Mouse (Mus musculus) lung, embryonic 15.5 days (tissue): ENCODE results near the gene Smdt1. TPM values are rescaled to one million over a fixed set of nuclear protein-coding genes. Genes with fewer than 3 reads are reported as not detected.

ENCODE experiments used
- ATAC-seq: fragments of 200-750 bp; cut with Nextera tagmentation; 2 replicates; pipeline ENCODE4 v1.8.0; 2017; ENCODE audit warnings: moderate number of reproducible peaks, borderline replicate concordance; ENCODE audit not compliant: low FRiP score, low TSS enrichment; ENCODE audit errors: extremely low read depth
- H3K27ac ChIP-seq: fragments of 300-500 bp; sonication (generic); 2 replicates; pipeline ENCODE4 v1.5.1; 2015; ENCODE audit warnings: moderate library complexity, mild to moderate bottlenecking, inconsistent platforms
- H3K27me3 ChIP-seq: fragments of 300-500 bp; sonication (generic); 2 replicates; pipeline ENCODE4 v1.6.1; 2015; ENCODE audit warnings: inconsistent platforms
- H3K36me3 ChIP-seq: fragments of 300-500 bp; sonication (generic); 2 replicates; pipeline ENCODE4 v1.6.1; 2015; ENCODE audit warnings: inconsistent platforms
- H3K4me1 ChIP-seq: fragments of 300-500 bp; sonication (generic); 2 replicates; pipeline ENCODE4 v1.6.1; 2015; ENCODE audit warnings: inconsistent platforms
- H3K4me2 ChIP-seq: fragments of 300-500 bp; sonication (generic); 2 replicates; pipeline ENCODE4 v1.6.1; 2015; ENCODE audit warnings: inconsistent platforms, mild to moderate bottlenecking, moderate library complexity
- H3K4me3 ChIP-seq: fragments of 300-500 bp; sonication (generic); 2 replicates; pipeline ENCODE4 v1.5.1; 2015; ENCODE audit warnings: mild to moderate bottlenecking, inconsistent platforms
- H3K9ac ChIP-seq: fragments of 300-500 bp; sonication (generic); 2 replicates; pipeline ENCODE4 v1.6.1; 2015; ENCODE audit warnings: inconsistent platforms
- H3K9me3 ChIP-seq: fragments of 300-500 bp; sonication (generic); 2 replicates; pipeline ENCODE4 v1.6.1; 2016; ENCODE audit warnings: inconsistent platforms
- WGBS: fragments of 180-500 bp; shearing (Covaris S2); methylation state at CpG from one replicate; pipeline ENCODE4 v1.1.7; 2015; 5-methylcytosine and 5-hydroxymethylcytosine counted together
- polyA plus RNA-seq: library from polyadenylated mRNA; unstranded; fragments of >200 nt; fragmentation: Nextera tagmentation; extraction: Ambion mirVana; gene quantifications from 2 replicates; pipeline ENCODE4 v1.2.1, GENCODE M21; 2015

Gene Smdt1
- polyA plus RNA-seq, 1 experiment from 2014 or later = 235 TPM

DNA sequence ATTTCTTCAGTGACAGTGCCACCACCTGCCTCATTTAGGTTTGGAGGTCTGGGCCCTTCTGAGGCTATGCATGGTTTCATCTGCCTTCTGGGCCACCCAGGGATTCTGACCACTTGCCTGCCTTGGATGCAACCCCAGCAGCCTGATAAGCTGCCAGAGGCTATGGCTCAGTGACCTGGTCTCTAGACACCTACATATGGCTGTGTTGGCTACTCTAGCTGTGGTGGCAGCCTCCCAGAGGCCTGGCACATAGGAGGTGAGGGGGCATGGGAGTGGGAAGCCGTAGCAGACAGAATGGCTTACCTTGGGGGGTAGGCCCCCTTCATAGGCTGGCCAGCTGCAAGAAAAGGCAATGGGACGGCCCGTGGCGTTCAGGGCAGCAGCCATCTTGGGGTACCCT lies 3.6 kb upstream of the Smdt1 start:
- Histone ChIP-seq H3K4me2 (no peak overlapping the region), H3K27ac (no peak overlapping the region), H3K4me3 (no peak overlapping the region), H3K4me1 (peaks cover 11% of the 10 kb centered on the region), H3K36me3 (peaks cover 20% of the 10 kb centered on the region; the same call in 1 of the 2 replicates), H3K27me3 (no peaks in the 10 kb centered on the region), H3K9me3 (no peaks in the 10 kb centered on the region), H3K9ac (no peak overlapping the region)
- 84% methylated on average over 4 of the region's 4 CpGs for WGBS
- no peak for ATAC-seq

DNA sequence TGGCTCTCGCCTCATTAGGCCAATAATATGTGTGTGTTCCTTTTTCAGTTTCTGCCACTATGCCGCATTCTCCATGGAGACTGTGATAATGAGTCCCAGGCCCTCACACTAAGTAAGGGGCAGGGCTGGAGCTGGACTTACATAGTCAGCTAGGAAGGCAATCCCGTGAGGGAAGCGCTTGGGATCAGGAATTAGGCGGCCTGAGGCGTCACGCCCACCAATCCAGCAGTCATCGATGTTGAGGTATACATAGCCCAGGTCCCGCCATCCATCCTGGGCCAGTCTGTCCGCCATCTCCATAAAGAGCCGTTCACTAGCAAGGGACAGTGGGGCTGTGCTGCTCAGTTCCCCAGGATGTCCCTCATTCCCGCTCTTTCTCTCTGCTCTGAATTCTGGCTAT lies 2.1 kb upstream of the Smdt1 start:
- no peak for ATAC-seq
- no peak overlapping the region for H3K4me2 ChIP-seq
- no peaks in the 10 kb centered on the region for H3K27me3 ChIP-seq
- H3K9ac ChIP-seq = no peak overlapping the region
- H3K9me3 ChIP-seq = no peaks in the 10 kb centered on the region
- peaks cover 18% of the 10 kb centered on the region; the same call in 1 of the 2 replicates for H3K36me3 ChIP-seq
- no peak overlapping the region for H3K4me3 ChIP-seq
- peaks cover 20% of the 10 kb centered on the region for H3K4me1 ChIP-seq
- no peak overlapping the region for H3K27ac ChIP-seq
- 91% methylated on average over 12 of the region's 12 CpGs for WGBS

- no peaks in the 10 kb centered on the region for H3K9me3 ChIP-seq
- H3K9ac ChIP-seq = peak overlapping the region; percentile 56
- H3K27me3 ChIP-seq = no peaks in the 10 kb centered on the region
- 8% methylated on average over 4 of the region's 4 CpGs for WGBS
- peaks cover 26% of the 10 kb centered on the region for H3K4me1 ChIP-seq
- 0 out of 2 replicates have a peak, but pooled peaks have one; percentile 1 for ATAC-seq
- peak overlapping the region; percentile 71 for H3K4me2 ChIP-seq
- peak overlapping the region; percentile 57 for H3K4me3 ChIP-seq
- peaks cover 16% of the 10 kb centered on the region; the same call in 1 of the 2 replicates for H3K36me3 ChIP-seq
- H3K27ac ChIP-seq = 0 out of 2 replicates have a peak overlapping the region, but pooled peaks have one; percentile 25
Observed at GRCm38 (mm10) chr15:82337875-82338274, 884 bp upstream of the Smdt1 start.

- no peaks in the 10 kb centered on the region for H3K27me3 ChIP-seq
- peak overlapping the region; percentile 57 for H3K4me3 ChIP-seq
- no peak for ATAC-seq
- peaks cover 16% of the 10 kb centered on the region; the same call in 1 of the 2 replicates for H3K36me3 ChIP-seq
- no peak overlapping the region for H3K27ac ChIP-seq
- WGBS = 49% methylated on average over 10 of the region's 10 CpGs
- H3K9ac ChIP-seq = peak overlapping the region; percentile 35
- no peaks in the 10 kb centered on the region for H3K9me3 ChIP-seq
- peak overlapping the region; percentile 71 for H3K4me2 ChIP-seq
- peaks cover 26% of the 10 kb centered on the region for H3K4me1 ChIP-seq
Observed at GRCm38 (mm10) chr15:82339150-82339549, 391 bp downstream of the Smdt1 start.

GRCm38 (mm10) chr15:82339634-82340254 lies 985 bp downstream of the Smdt1 start:
- WGBS = 55% methylated on average over 8 of the region's 8 CpGs
- peaks cover 26% of the 10 kb centered on the region for H3K4me1 ChIP-seq
- H3K4me3 ChIP-seq = no peak overlapping the region
- H3K9me3 ChIP-seq = no peaks in the 10 kb centered on the region
- ATAC-seq = no peak
- H3K27me3 ChIP-seq = no peaks in the 10 kb centered on the region
- no peak overlapping the region for H3K27ac ChIP-seq
- 0 out of 2 replicates have a peak overlapping the region, but pooled peaks have one; percentile 2 for H3K4me2 ChIP-seq
- no peak overlapping the region for H3K9ac ChIP-seq
- peaks cover 16% of the 10 kb centered on the region; the same call in 1 of the 2 replicates for H3K36me3 ChIP-seq

GRCm38 (mm10) chr15:82340414-82341035 lies 1.8 kb downstream of the Smdt1 start:
- Histone ChIP-seq H3K27ac (peak overlapping the region; percentile 78), H3K36me3 (peaks cover 8% of the 10 kb centered on the region; the same call in 1 of the 2 replicates), H3K27me3 (no peaks in the 10 kb centered on the region), H3K9me3 (no peaks in the 10 kb centered on the region), H3K4me1 (peaks cover 26% of the 10 kb centered on the region), H3K4me3 (peak overlapping the region; percentile 56), H3K9ac (peak overlapping the region; percentile 70), H3K4me2 (peak overlapping the region; percentile 78)
- no peak for ATAC-seq
- 27% methylated on average over 21 of the region's 21 CpGs for WGBS

DNA sequence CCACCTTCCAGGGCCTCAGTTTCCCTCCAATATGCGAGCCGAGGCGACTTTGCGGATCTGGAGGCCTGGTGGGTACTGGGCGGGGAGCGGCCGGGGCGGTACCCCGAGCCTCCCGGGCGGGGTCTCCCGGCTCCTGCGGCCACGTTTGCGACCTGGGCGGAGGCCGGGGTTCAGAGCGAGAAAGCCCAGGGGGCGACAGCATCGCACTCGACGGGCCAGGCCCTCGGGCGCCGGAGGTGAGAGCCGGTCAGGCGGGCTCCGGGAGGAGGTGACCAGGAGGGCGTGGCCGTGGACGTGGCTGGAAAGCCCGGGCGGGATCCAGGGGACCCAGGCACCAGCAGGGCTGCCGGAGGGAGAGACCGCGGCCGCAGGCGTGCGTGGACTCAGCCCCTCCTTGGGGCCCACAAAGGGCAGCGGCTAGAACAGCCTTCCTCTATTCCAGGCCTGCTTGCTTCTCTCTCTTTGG lies 2.3 kb downstream of the Smdt1 start:
- Histone ChIP-seq H3K4me1 (peaks cover 26% of the 10 kb centered on the region), H3K4me3 (peak overlapping the region; percentile 56), H3K27ac (peak overlapping the region; percentile 78), H3K9ac (peak overlapping the region; percentile 70), H3K27me3 (no peaks in the 10 kb centered on the region), H3K4me2 (peak overlapping the region; percentile 78), H3K9me3 (no peaks in the 10 kb centered on the region), H3K36me3 (0 out of 2 replicates have a peak, but pooled peaks cover 5% of the 10 kb centered on the region)
- WGBS = 2% methylated on average over 39 of the region's 40 CpGs
- ATAC-seq = peak; percentile 11; the same call in 1 of the 2 replicates

DNA sequence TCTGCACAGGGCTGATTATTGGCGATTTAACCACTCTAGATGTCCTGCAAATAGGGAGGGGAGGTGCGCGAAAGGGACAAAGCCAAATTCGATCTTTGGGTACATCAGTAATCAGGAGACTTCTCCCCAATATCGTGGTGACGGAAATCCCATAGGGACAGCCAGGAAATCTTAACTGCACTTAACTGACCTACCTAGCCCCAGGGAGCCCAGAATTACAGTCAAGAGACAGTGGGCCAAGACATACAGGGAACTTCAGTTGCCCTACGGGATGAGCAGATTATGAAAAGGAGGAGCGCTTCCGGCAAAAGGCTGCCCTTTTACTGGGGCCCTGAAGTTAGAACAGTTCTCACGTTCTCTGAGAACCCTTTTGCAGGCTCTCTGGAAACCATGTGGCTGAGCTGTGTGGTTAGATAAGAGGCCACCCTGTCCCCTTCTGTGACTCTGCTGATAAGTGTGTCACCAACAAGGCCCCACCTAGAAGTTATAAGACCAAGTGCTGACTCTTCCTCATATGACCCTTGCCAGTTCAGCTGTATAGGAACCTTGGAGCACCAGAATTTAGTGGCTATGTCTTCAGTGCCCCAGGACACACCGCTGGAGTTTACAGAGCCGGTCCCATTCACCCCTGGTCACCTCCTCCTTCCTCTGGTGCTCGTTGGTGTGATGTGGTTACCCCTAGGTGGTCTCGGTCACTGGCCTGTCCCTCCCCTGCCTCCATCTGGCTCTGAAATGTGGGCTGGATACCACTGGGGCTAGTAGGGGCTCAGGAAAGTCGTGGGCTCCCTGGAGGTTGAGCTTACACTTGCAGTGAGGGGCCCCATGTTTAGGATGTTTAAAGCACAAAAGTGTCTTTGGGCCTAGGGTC lies 3.1 kb downstream of the Smdt1 start:
- no peaks in the 10 kb centered on the region for H3K36me3 ChIP-seq
- H3K9me3 ChIP-seq = no peaks in the 10 kb centered on the region
- H3K27ac ChIP-seq = peak overlapping the region; percentile 78
- H3K4me1 ChIP-seq = peaks cover 30% of the 10 kb centered on the region
- H3K4me3 ChIP-seq = peak overlapping the region; percentile 56
- H3K4me2 ChIP-seq = peak overlapping the region; percentile 78
- ATAC-seq = no peak
- H3K27me3 ChIP-seq = no peaks in the 10 kb centered on the region
- H3K9ac ChIP-seq = peak overlapping the region; percentile 70
- whole genome bisulfite sequencing = 47% methylated on average over 15 of the region's 15 CpGs

- ATAC-seq = no peak
- Histone ChIP-seq H3K4me3 (no peak overlapping the region), H3K4me1 (peaks cover 32% of the 10 kb centered on the region), H3K4me2 (no peak overlapping the region), H3K9ac (no peak overlapping the region), H3K36me3 (no peaks in the 10 kb centered on the region), H3K27me3 (no peaks in the 10 kb centered on the region), H3K27ac (no peak overlapping the region), H3K9me3 (no peaks in the 10 kb centered on the region)
- 72% methylated on average over 5 of the region's 5 CpGs for WGBS
Observed at GRCm38 (mm10) chr15:82342543-82342935, 3.8 kb downstream of the Smdt1 start.

GRCm38 (mm10) chr15:82343368-82344287 lies 4.9 kb downstream of the Smdt1 start:
- no peak overlapping the region for H3K4me2 ChIP-seq
- no peak overlapping the region for H3K9ac ChIP-seq
- peaks cover 10% of the 10 kb centered on the region for H3K36me3 ChIP-seq
- no peak for ATAC-seq
- peaks cover 26% of the 10 kb centered on the region for H3K4me1 ChIP-seq
- H3K27me3 ChIP-seq = no peaks in the 10 kb centered on the region
- H3K9me3 ChIP-seq = no peaks in the 10 kb centered on the region
- 84% methylated on average over 27 of the region's 27 CpGs for WGBS
- H3K27ac ChIP-seq = no peak overlapping the region
- H3K4me3 ChIP-seq = no peak overlapping the region

- H3K4me1 ChIP-seq = peaks cover 26% of the 10 kb centered on the region
- H3K27ac ChIP-seq = no peak overlapping the region
- WGBS = 83% methylated on average over 6 of the region's 6 CpGs
- H3K9me3 ChIP-seq = no peaks in the 10 kb centered on the region
- ATAC-seq = no peak
- no peak overlapping the region for H3K4me3 ChIP-seq
- no peak overlapping the region for H3K4me2 ChIP-seq
- no peaks in the 10 kb centered on the region for H3K27me3 ChIP-seq
- peaks cover 24% of the 10 kb centered on the region for H3K36me3 ChIP-seq
- no peak overlapping the region for H3K9ac ChIP-seq
Observed at GRCm38 (mm10) chr15:82344971-82345370, 6.2 kb downstream of the Smdt1 start.
